Mouse (Mus musculus): ENCODE measurements at regions not wholly inside any gene's neighbourhood (a gene's known extent, or its start where the extent isn't known, plus 50 kb on each side); places are given as distances from the start of the nearest gene placed in this dataset.

GRCm38 (mm10) chr4:110127941-110128520 lies 150.2 kb downstream of the Dmrta2 start:
- TF ChIP-seq CTCF (IDR thresholded peaks at IDR 0.05; ENCODE audit: borderline replicate concordance, insufficient read depth, low read depth, low read length) (no peak), POLR2A (IDR thresholded peaks at IDR 0.05; ENCODE audit: borderline replicate concordance, insufficient read depth, low read length) (no peak)

Data from cerebellum, adult 2 months (tissue).